Mouse (Mus musculus) liver, adult 2 months (tissue): ENCODE results near the gene Fam78b. TPM values are rescaled to one million over a fixed set of nuclear protein-coding genes. Genes with fewer than 3 reads are reported as not detected.

Source experiments
- DNase-seq: peaks from one replicate; pipeline ENCODE4 v3.0.0-alpha.2; 2011; ENCODE audit warnings: low read depth, low spot score; ENCODE audit errors: extremely low read depth
- H3K27ac ChIP-seq: fragments of 200-500 bp; replicated peaks from 2 replicates; pipeline ENCODE4 v1.5.1; 2012; ENCODE audit warnings: low read depth, mild to moderate bottlenecking, control low read depth, inconsistent platforms, low read length; ENCODE audit not compliant: insufficient read depth
- H3K27me3 ChIP-seq: fragments of 200-500 bp; 2 replicates; pipeline ENCODE4 v1.6.1; 2012; ENCODE audit warnings: mild to moderate bottlenecking, moderate library complexity, low read length, inconsistent platforms; ENCODE audit not compliant: control insufficient read depth, insufficient read depth
- H3K36me3 ChIP-seq: fragments of 200-500 bp; 2 replicates; pipeline ENCODE4 v1.6.1; 2012; ENCODE audit warnings: low read length, inconsistent platforms; ENCODE audit not compliant: control insufficient read depth, insufficient read depth
- H3K4me1 ChIP-seq: fragments of 200-500 bp; 2 replicates; pipeline ENCODE4 v1.6.1; 2011; ENCODE audit warnings: low read length; ENCODE audit not compliant: control insufficient read depth, insufficient read depth
- H3K4me3 ChIP-seq: fragments of 200-500 bp; 2 replicates; pipeline ENCODE4 v1.5.1; 2011; ENCODE audit warnings: low read depth, mild to moderate bottlenecking, control low read depth, low read length, moderate library complexity; ENCODE audit not compliant: insufficient read depth
- H3K79me2 ChIP-seq: fragments of 200-500 bp; 2 replicates; pipeline ENCODE4 v1.6.1; 2012; ENCODE audit warnings: inconsistent platforms, mild to moderate bottlenecking, low read length, moderate library complexity; ENCODE audit not compliant: control insufficient read depth, insufficient read depth
- H3K9ac ChIP-seq: fragments of 200-500 bp; 2 replicates; pipeline ENCODE4 v1.6.1; 2012; ENCODE audit warnings: low read depth, mild to moderate bottlenecking, control low read depth, inconsistent platforms, low read length
- CTCF ChIP-seq: fragments of 200-500 bp; IDR thresholded peaks from 2 replicates; pipeline ENCODE4 v1.5.1; 2011; ENCODE audit warnings: low read depth, low read length, control low read depth
- POLR2A ChIP-seq: fragments of 200-500 bp; IDR thresholded peaks from 2 replicates; pipeline ENCODE4 v1.6.1; 2011; ENCODE audit warnings: low read length, control low read depth; ENCODE audit not compliant: insufficient read depth; ENCODE audit errors: extremely low read depth
- WGBS: fragments of 180-500 bp; shearing (Covaris S2); methylation state at CpG from one replicate; pipeline ENCODE4 v1.1.7; 2018; 5-methylcytosine and 5-hydroxymethylcytosine counted together
- polyA plus RNA-seq: library from polyadenylated mRNA; depleted of rRNA; stranded (reverse); fragments of >200 nt; gene quantifications from 2 replicates; pipeline ENCODE4 v1.2.3, GENCODE M21; 2012
- total RNA-seq: library from RNA; depleted of rRNA; stranded (reverse); fragments of >200 nt; gene quantifications from 2 replicates; pipeline ENCODE4 v1.2.3, GENCODE M21; 2014

Fam78b gene
- total and polyA plus RNA-seq, 2 experiments: 0.09 to 0.16 TPM

DNA sequence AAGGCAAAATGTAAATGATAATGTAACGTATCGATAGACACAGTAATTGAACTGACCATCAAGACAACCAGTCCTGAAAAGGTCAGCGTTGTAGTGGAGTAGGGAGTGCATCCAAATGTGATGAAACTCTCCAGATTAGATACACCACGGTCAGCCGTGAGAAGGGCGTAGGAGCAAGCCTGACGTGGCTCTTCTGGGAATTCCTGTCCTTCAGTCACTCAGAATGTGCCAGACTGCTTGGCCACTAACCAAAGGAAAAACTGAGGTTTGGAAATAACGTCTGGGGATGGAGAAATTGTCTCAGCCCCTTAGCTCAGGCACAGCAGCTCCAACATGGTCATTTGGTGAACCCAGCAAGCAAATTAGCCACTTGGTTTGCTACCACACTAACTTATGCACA is 74.5 kb downstream of the Fam78b start:
- TF ChIP-seq CTCF (no peak), POLR2A (no peak)
- H3K4me3 ChIP-seq: no peak overlapping the region
- 75% methylated on average over 8 of the region's 8 CpGs for WGBS
- DNase-seq: no peak
- no peaks in the 10 kb centered on the region for H3K79me2 ChIP-seq
- H3K9ac ChIP-seq: no peak overlapping the region
- no peaks in the 10 kb centered on the region for H3K27me3 ChIP-seq
- no peaks in the 10 kb centered on the region for H3K4me1 ChIP-seq
- H3K27ac ChIP-seq: no peak overlapping the region
- H3K36me3 ChIP-seq: no peaks in the 10 kb centered on the region

DNA sequence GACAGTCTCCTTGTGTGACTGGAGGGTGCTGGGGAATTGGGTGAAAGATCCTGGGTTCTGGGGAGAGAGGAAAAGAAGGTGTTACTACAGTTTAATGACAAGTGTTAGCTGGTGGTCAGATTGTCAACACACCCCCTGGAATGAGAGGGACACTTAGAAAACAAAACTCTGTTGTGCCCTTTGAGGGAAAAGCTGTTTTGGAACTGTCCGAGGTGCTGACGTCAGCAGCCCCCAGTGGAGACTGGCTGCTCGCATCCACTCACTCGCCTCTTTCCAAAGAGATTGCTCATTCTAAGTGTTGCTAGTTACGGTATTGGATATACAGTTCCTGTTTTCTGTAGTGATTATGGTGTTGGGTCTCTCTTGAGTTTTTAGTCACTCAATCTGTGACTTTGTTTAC is 78.3 kb downstream of the Fam78b start:
- TF ChIP-seq POLR2A (no peak), CTCF (no peak)
- Histone ChIP-seq H3K4me3 (no peak overlapping the region), H3K79me2 (no peaks in the 10 kb centered on the region), H3K27me3 (no peaks in the 10 kb centered on the region), H3K9ac (no peak overlapping the region), H3K27ac (no peak overlapping the region), H3K36me3 (no peaks in the 10 kb centered on the region), H3K4me1 (no peaks in the 10 kb centered on the region)
- 24% methylated on average over 5 of the region's 5 CpGs for WGBS
- no peak for DNase-seq

DNA sequence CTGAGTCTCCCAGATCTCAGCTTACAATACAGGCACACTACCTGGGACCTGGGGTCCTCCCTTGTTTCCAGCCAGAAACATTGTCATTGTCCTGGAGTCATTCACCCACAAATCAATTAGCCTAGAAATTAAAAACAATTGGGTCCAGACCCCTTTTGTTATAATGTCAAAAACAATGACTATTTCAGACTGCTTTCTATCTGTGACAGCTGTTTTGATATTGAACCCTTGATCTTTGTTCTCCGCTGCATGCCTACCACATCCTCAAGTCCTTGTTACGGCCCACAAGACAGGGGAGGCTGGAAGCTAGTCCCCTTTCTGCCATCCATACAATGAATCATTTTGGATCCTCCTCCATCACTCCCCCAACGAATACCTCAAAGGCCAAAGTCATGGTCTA is 80.7 kb downstream of the Fam78b start:
- Histone ChIP-seq H3K79me2 (no peaks in the 10 kb centered on the region), H3K4me3 (no peak overlapping the region), H3K4me1 (no peaks in the 10 kb centered on the region), H3K9ac (no peak overlapping the region), H3K36me3 (no peaks in the 10 kb centered on the region), H3K27me3 (no peaks in the 10 kb centered on the region), H3K27ac (no peak overlapping the region)
- 76% methylated on average over 3 of the region's 3 CpGs for WGBS
- TF ChIP-seq CTCF (no peak), POLR2A (no peak)
- DNase-seq: no peak

DNA sequence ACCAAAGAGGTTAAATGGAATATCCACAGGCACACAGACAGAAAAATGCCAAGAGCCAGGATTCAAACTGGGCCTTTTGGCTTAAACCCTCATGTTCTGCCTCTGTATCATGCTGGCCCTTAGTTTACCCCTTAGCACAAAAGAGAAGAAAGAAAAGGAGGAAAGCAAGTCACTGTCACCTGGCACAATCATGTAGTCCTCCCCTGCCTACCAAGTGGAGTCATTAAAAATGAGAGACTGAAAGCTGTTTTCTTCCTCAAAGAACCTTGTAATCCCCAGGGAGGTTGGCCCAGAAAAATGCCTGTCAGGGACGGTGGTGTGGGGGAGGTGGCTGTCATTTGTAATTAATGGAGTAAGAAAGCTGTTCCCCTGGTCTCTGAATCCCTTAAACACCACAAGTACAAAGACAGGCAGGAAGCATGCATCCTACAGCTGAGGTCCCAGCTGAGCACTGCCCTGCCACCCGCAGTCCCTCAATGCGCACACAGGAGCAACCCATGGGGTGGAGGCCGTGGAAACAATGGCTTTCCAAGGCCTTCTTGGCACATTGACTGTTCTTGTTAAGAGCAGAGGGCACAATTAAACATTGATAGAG is 81.4 kb downstream of the Fam78b start:
- no peaks in the 10 kb centered on the region for H3K4me1 ChIP-seq
- DNase-seq: no peak
- no peak overlapping the region for H3K9ac ChIP-seq
- H3K36me3 ChIP-seq: no peaks in the 10 kb centered on the region
- H3K27me3 ChIP-seq: no peaks in the 10 kb centered on the region
- no peaks in the 10 kb centered on the region for H3K79me2 ChIP-seq
- H3K27ac ChIP-seq: no peak overlapping the region
- H3K4me3 ChIP-seq: no peak overlapping the region
- TF ChIP-seq CTCF: no peak
- TF ChIP-seq POLR2A: no peak
- 60% methylated on average over 4 of the region's 4 CpGs for WGBS

DNA sequence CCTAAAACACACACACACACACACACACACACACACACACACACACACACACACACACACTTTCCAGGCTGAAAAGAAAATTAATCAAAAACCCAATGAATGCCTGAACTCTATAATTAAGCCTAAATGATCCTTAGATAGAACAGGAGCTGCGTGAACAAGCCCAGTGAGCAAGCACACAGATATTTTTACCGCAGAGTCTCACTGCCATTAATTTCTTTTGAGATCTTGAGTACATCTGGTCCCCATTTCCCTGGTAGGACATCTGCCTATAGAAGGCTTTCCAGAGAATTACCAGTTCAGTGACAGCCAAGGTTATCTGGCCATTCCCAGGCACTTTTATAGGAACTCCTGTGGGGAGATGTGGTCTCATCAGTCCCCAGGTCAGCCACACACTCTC is 82.0 kb downstream of the Fam78b start:
- no peaks in the 10 kb centered on the region for H3K79me2 ChIP-seq
- H3K4me3 ChIP-seq: no peak overlapping the region
- TF ChIP-seq CTCF (no peak), POLR2A (no peak)
- WGBS: 83% methylated on average over 2 of the region's 2 CpGs
- DNase-seq: no peak
- no peaks in the 10 kb centered on the region for H3K4me1 ChIP-seq
- no peak overlapping the region for H3K9ac ChIP-seq
- no peak overlapping the region for H3K27ac ChIP-seq
- no peaks in the 10 kb centered on the region for H3K27me3 ChIP-seq
- H3K36me3 ChIP-seq: no peaks in the 10 kb centered on the region

DNA sequence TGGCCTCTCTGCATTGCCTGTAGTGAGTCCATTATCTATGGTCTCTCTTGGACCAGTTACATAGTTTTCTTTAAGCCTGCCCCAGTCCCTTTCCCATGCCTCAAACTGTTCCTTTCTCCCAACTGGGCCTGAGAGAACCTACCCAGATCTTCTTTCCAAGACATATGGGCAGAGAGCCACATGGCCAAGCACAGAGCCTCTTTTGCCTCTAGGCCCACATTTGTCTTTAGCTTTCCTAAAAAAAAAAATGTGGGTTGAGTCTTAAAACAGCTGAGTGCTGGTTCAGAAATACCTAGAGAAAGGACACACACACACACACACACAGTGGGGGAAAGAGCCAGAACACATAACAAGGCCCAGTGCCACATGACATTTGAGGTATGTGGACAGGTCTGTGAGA is 83.1 kb downstream of the Fam78b start:
- no peak overlapping the region for H3K27ac ChIP-seq
- no peak overlapping the region for H3K4me3 ChIP-seq
- no peak for DNase-seq
- TF ChIP-seq CTCF (no peak), POLR2A (no peak)
- no peaks in the 10 kb centered on the region for H3K79me2 ChIP-seq
- no peaks in the 10 kb centered on the region for H3K4me1 ChIP-seq
- no peaks in the 10 kb centered on the region for H3K36me3 ChIP-seq
- H3K9ac ChIP-seq: no peak overlapping the region
- H3K27me3 ChIP-seq: no peaks in the 10 kb centered on the region
